Mouse (Mus musculus) cerebellum, postnatal 14 days (tissue): ENCODE data around the gene Prss30.
A peak's percentile ranks its signal among the peaks of the same experiment; 100 is the strongest.
"Not testable (repeated sequence)": the region's sequence is repeated elsewhere in the genome, so short reads cannot be mapped to it uniquely, and the experiment has no call there.

Experiments used
- DNase-seq, 2 experiments: peaks; one replicate each; pipeline ENCODE4 v3.0.0; 2021; ENCODE audit warnings: mixed read lengths in 2 of 2

Prss30 gene

GRCm38 (mm10) chr17:23982912-23983311, 2.5 kb upstream of the Prss30 start:
- DNase-seq = no peak

GRCm38 (mm10) chr17:23979471-23979870, 895 bp downstream of the Prss30 start:
- no peak for DNase-seq

DNA sequence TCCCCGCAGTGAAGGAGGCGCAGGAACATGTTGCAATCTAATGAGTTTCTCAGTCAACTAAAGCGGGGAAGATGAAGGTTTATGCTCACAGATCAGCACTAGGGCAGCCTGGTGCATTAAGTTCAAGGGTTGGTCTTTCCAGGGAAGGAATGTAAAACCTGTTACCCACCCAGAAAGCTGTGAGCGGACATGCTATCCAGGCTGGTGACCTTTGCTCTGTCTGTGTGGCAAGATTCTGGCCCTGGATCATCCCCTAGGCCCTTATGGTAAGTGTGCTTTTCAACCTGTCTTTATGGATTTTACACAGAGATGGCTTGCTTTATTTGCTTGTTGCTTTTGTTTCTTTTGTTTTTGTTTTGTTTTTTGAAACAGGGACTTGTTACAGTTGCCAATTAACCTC, 3.7 kb downstream of the Prss30 start:
- no peak for DNase-seq

- DNase-seq = no peak
These were observed 9.1 kb downstream of the Prss30 start for GRCm38 (mm10) chr17:23971315-23971714.

DNA sequence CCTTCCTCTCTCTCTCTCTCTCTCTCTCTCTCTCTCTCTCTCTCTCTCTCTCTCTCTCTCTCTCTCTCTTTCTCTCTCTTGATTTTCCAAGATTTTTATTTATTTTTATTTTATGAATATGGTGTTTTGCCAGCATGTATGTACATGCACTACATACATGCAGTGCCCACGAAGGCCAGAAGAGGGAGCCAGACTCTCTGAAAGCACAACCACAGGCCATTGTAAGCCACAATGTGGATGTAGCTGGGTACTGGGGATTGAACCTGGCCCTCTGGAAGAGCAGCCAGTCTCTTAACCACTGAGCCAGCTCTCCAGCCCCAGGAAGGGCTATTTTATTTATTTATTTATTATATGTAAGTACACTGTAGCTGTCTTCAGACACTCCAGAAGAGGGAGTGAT, 11.1 kb downstream of the Prss30 start:
- peak; percentile 82 to 91 for DNase-seq

- no peak for DNase-seq
These were observed 11.6 kb downstream of the Prss30 start for GRCm38 (mm10) chr17:23968780-23969179.

DNA sequence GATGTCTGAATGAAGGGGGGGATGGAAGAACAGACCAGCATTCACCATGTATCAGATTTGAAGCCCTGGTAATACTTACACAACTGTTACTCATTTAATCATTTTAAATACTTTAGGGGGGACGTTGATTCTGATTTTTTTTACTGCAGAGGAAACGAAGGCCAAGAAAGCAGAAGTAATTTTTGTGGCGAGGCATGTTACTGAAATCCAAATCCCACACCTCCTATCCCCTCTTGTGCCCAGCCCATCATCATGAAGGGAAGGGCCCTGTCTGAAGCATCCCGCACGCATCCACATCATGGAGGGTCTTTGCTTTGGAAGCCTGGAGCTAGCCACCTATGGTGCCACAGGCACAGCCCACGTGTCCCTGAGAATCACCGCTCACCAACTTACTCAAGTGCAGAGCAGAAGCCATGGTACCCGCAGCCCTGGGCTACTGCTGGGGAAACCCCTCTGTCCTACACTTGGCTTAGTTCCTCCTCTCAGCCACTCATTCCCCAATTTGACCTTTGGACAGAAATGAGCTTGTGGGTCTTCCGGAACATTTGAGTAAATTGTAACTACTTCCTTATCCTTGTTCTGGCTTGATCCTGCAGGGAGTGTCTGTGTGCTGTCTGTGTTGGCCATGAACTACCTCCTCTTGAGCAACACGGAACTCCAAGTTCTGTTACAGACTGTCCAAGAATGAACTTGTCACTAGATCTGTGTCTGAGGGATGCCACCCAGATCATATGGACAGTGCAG, 13.5 kb downstream of the Prss30 start:
- DNase-seq = no peak

DNA sequence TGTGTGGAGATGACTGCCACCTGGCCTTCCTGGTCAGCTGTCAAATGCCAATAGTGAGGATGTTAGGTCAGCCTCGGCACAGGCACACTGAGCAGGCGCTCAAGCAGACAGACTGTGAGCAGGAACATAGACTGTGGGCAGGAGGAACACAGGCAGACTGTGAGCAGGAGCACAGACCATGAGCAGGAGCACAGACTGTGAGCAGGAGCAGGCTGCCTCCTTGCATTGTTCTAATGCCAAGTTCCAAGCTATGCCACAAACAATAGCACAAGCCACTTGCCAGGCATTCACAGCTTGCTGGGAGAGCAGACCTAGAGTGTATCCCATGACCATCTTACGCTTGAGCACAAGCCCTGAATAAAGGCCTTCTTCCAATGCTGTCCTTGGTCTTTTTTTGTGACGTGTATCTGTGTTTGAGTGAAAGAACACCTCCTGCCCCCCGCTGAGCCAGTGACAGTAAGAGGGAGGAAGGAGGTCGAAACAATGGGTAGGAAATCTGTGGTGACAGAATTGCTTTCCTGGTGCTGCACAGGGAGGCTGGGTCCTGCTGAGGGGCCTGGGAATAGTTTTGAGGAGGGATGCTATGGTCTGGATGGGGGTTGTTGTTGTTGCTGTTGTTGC, 14.5 kb downstream of the Prss30 start:
- DNase-seq = peak; percentile 33 to 45

GRCm38 (mm10) chr17:23961573-23962122, 18.7 kb downstream of the Prss30 start:
- DNase-seq = no peak

GRCm38 (mm10) chr17:23960084-23960738, 20.2 kb downstream of the Prss30 start:
- peak; percentile 86 to 89 for DNase-seq

- DNase-seq = no peak
These were observed 25.2 kb downstream of the Prss30 start, which contains the start of gene Sbpl for GRCm38 (mm10) chr17:23955174-23955573. Sbpl (minus strand) TSS chr17:23955274.

GRCm38 (mm10) chr17:23950828-23951227, 29.5 kb downstream of the Prss30 start:
- DNase-seq = not testable (repeated sequence)

DNA sequence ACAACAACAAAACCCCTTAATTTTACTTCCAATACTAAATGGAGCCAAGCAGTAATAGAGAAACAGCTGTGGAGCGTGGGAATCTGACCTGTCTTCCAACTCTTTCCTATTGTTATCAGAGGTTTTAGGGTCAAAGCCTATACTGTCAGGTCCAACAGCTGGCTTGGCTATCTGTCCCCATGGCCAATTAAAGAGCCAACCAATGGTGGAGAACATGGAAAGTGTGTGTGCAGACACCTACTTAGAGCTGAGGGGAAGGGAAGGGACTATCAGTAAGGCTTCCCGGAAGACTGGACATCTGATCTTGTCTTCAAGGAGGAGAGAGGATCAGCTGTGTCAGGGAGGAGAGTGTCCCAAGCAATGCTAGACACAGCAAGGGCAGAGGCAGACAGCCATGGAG, 31.3 kb downstream of the Prss30 start:
- DNase-seq = no peak

- not testable (repeated sequence) for DNase-seq
These were observed 32.9 kb downstream of the Prss30 start for GRCm38 (mm10) chr17:23947486-23947885.

GRCm38 (mm10) chr17:23941372-23941771, 39.0 kb downstream of the Prss30 start, which contains the start of gene Sbp:
Sbp (plus strand) TSS chr17:23941672.
- DNase-seq = no peak

DNA sequence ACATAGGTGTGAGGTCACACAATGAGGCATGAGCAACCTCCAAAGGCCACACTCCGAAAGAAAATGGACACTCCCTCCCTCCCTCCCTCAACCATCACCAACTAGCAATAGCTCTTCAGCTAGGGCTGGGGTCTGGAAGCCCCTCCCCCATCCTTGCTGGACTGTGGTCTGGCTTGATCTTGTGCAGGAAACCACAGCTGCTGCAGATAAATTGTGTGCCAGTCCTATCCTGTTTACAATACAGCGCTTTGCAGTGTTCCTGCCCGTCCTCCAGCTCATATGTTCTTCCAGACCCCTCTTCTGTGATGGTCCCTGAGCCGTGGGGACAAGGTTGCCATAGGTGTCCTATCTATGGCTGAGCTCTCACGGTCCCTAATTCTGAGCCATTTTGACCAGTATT, 49.2 kb downstream of the Prss30 start:
- DNase-seq = no peak

DNA sequence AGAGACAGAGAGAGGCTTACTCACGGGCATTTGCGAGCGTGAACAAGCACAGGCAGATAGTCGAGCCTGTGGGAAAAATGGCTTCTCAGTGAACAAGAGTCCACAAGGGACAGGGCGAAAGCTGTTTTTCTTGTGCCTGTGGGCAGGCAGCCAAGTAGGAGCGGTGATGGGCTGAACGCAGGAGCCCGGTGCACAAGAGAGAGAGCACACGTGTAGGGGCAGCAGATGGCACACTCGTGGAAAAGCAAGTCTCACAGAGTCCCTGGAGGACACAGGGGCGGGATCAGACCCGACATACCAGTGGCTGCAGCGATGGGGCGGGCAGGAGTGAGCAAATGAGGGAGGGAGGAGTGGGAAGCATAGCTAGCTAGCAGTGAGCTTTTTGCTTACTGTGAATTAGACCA, 55.3 kb downstream of the Prss30 start:
- peak; percentile 77 to 87 for DNase-seq

- peak; percentile 90 to 91 for DNase-seq
These were observed 55.8 kb downstream of the Prss30 start for GRCm38 (mm10) chr17:23924531-23925007.
